9 mouse cellular contexts compared by ENCODE assay signal in genomic region chr9:13681147-13681546, GRCm38 (mm10).
DNase-seq lines count a peak whose midpoint lies in the region; ATAC-seq and TF ChIP-seq lines count a peak whose summit lies in the region.
"Had no signal": no experiment of that assay in that cellular context is flagged by ENCODE, and none has a peak within 500 bp of the region (broad histone marks: within the 10 kb centered on the region; RNA-seq: fewer than 3 reads in every experiment).

No protein-coding gene starts in this region.

- H3K27ac ChIP-seq in kidney, postnatal 0 days: peak overlapping the region; percentile 54
- peak overlapping the region; percentile 53; the same call in 1 of the 2 replicates for H3K27ac ChIP-seq in forebrain, embryonic 12.5 days
- peak overlapping the region; percentile 67 for H3K27ac ChIP-seq in hindbrain, embryonic 15.5 days (replicated peaks)
- peak overlapping the region; percentile 73; the same call in 1 of the 2 replicates for H3K27ac ChIP-seq in neural tube, embryonic 14.5 days (ENCODE audit: low read depth, low read length)
- H3K27ac ChIP-seq: liver, embryonic 14.5 days had no signal

- WGBS in kidney, postnatal 0 days: 79% methylated on average over 8 of the region's 8 CpGs
- WGBS in forebrain, embryonic 12.5 days: 90% methylated on average over 8 of the region's 8 CpGs
- 73% methylated on average over 8 of the region's 8 CpGs for WGBS in hindbrain, embryonic 15.5 days
- 82% methylated on average over 8 of the region's 8 CpGs for WGBS in neural tube, embryonic 14.5 days

- no peaks in the 10 kb centered on the region for H3K27me3 ChIP-seq in kidney, postnatal 0 days (ENCODE audit: insufficient read depth, low read length)
- no peaks in the 10 kb centered on the region for H3K27me3 ChIP-seq in forebrain, embryonic 12.5 days
- H3K27me3 ChIP-seq in hindbrain, embryonic 15.5 days: no peaks in the 10 kb centered on the region
- H3K27me3 ChIP-seq in neural tube, embryonic 14.5 days (ENCODE audit: control insufficient read depth, insufficient read depth, low read length): no peaks in the 10 kb centered on the region

- H3K9ac ChIP-seq in kidney, postnatal 0 days (ENCODE audit: low read depth, low read length): no peak overlapping the region
- H3K9ac ChIP-seq in forebrain, embryonic 12.5 days: no peak overlapping the region
- H3K9ac ChIP-seq in hindbrain, embryonic 15.5 days: no peak overlapping the region
- no peak overlapping the region for H3K9ac ChIP-seq in neural tube, embryonic 14.5 days (replicated peaks; ENCODE audit: low read depth, low read length)
- H3K9ac ChIP-seq: liver, embryonic 14.5 days had no signal

- TF ChIP-seq CTCF in kidney, postnatal 0 days (IDR thresholded peaks at IDR 0.05; ENCODE audit: low read depth): no peak

- no peak overlapping the region for H3K4me3 ChIP-seq in kidney, postnatal 0 days (replicated peaks; ENCODE audit: low read depth, low read length)
- no peak overlapping the region for H3K4me3 ChIP-seq in forebrain, embryonic 12.5 days (replicated peaks)
- H3K4me3 ChIP-seq in hindbrain, embryonic 15.5 days: no peak overlapping the region
- no peak overlapping the region for H3K4me3 ChIP-seq in neural tube, embryonic 14.5 days (ENCODE audit: low read depth, low read length)

- no peak for ATAC-seq in kidney, postnatal 0 days (replicated peaks; ENCODE audit: low FRiP score, low read depth)
- ATAC-seq in forebrain, embryonic 12.5 days (ENCODE audit: low FRiP score): 0 out of 2 replicates have a peak, but pooled peaks have one; percentile 6
- no peak for ATAC-seq in hindbrain, embryonic 15.5 days (ENCODE audit: low FRiP score, low read depth)
- ATAC-seq in neural tube, embryonic 14.5 days (ENCODE audit: low read depth): no peak

- no peak overlapping the region; the same call in 1 of the 2 replicates for H3K4me2 ChIP-seq in kidney, postnatal 0 days (ENCODE audit: low read length)
- H3K4me2 ChIP-seq in forebrain, embryonic 12.5 days: peak overlapping the region; percentile 32
- H3K4me2 ChIP-seq in hindbrain, embryonic 15.5 days: peak overlapping the region; percentile 34
- H3K4me2 ChIP-seq in neural tube, embryonic 14.5 days (ENCODE audit: low read depth, low read length): no peak overlapping the region; the same call in 1 of the 2 replicates

- no peak for DNase-seq in kidney, postnatal 0 days (ENCODE audit: low spot score)
- no peak for DNase-seq in kidney, postnatal 14 days
- no peak for DNase-seq in spleen, postnatal 4 days (ENCODE audit: low spot score in 2 of 2)
- no peak for DNase-seq in gastrocnemius, postnatal 10 days
- DNase-seq in T-cell, adult 2 months (ENCODE audit: low spot score): no peak

- 0 out of 2 replicates have a peak, but pooled peaks cover 5% of the 10 kb centered on the region for H3K4me1 ChIP-seq in kidney, postnatal 0 days (replicated peaks; ENCODE audit: insufficient read depth, low read length)
- H3K4me1 ChIP-seq in forebrain, embryonic 12.5 days: peaks cover 11% of the 10 kb centered on the region
- 0 out of 2 replicates have a peak, but pooled peaks cover 11% of the 10 kb centered on the region for H3K4me1 ChIP-seq in hindbrain, embryonic 15.5 days (replicated peaks)
- peaks cover 5% of the 10 kb centered on the region; the same call in 1 of the 2 replicates for H3K4me1 ChIP-seq in neural tube, embryonic 14.5 days (ENCODE audit: control insufficient read depth, insufficient read depth, low read length)

- no peaks in the 10 kb centered on the region for H3K9me3 ChIP-seq in kidney, postnatal 0 days (replicated peaks; ENCODE audit: low read length)
- no peaks in the 10 kb centered on the region for H3K9me3 ChIP-seq in forebrain, embryonic 12.5 days
- no peaks in the 10 kb centered on the region for H3K9me3 ChIP-seq in hindbrain, embryonic 15.5 days
- no peaks in the 10 kb centered on the region for H3K9me3 ChIP-seq in neural tube, embryonic 14.5 days (ENCODE audit: control insufficient read depth, low read length)

- no peaks in the 10 kb centered on the region for H3K36me3 ChIP-seq in kidney, postnatal 0 days (ENCODE audit: insufficient read depth, low read length)
- no peaks in the 10 kb centered on the region for H3K36me3 ChIP-seq in forebrain, embryonic 12.5 days (replicated peaks)
- no peaks in the 10 kb centered on the region for H3K36me3 ChIP-seq in hindbrain, embryonic 15.5 days
- no peaks in the 10 kb centered on the region for H3K36me3 ChIP-seq in neural tube, embryonic 14.5 days (ENCODE audit: control insufficient read depth, insufficient read depth, low read length)

Comparison
In these comparisons a context has a peak if more than half of its experiments do, and no peak if none do; other contexts are left out.
1. H3K4me2 ChIP-seq: peak in forebrain, embryonic 12.5 days (single experiment) and hindbrain, embryonic 15.5 days (single experiment); none in kidney, postnatal 0 days (single experiment) and neural tube, embryonic 14.5 days (single experiment).
2. Peak in every context shown above with its lines, with median percentiles within 50 percentile points of each other: H3K27ac ChIP-seq.